Mouse (Mus musculus): ENCODE measurements at regions not wholly inside any gene's neighbourhood (a gene's known extent, or its start where the extent isn't known, plus 50 kb on each side); places are given as distances from the start of the nearest gene placed in this dataset.

DNA sequence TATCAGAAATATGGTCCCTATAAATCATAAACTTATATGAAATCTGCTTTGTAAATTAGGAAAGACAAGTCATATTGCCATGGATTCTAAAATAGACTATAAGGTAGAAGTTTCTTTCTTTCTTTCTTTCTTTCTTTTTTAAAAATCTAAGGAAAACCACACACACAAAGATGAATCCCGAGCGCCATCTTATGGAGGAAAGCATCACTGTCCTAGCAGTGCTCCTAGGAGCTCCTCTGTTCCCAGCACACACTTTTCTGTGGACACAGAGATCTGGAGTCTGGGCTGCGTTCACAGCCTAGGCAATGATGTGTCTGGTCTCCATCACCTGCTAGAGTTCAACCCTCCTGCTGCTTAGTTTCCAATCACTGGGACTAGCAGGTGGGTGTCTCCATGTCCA lies 65.2 kb upstream of the Slc22a22 start:
- no peak for DNase-seq

DNA sequence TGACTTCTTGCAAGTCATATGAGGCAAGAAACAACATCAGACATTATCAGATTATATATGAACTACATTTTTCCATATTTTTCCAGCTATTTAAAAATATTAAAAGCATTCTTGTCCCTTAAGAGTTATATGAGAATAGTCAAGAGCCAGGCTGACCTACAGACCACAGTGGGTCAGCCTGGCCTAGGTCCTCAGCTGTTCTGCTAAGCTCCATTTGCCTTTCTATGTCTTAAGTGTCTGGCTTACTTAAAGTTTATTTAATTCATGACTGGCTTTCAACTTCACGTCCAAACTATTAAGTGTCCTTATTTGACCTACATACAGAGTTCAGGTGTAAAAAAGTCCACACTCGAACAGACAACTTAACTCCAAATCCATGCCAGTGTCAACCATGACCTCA lies 58.1 kb upstream of the Slc22a22 start:
- DNase-seq, result no peak

All from right cerebral cortex, adult 18-20 months (tissue).